Mouse (Mus musculus) lung, postnatal 0 days (tissue): ENCODE measurements at regions not wholly inside any gene's neighbourhood (a gene's known extent, or its start where the extent isn't known, plus 50 kb on each side); places are given as distances from the start of the nearest gene placed in this dataset.

Source experiments
- CTCF ChIP-seq: IDR thresholded peaks from 2 replicates; pipeline ENCODE4 v1.5.1; 2016; ENCODE audit warnings: antibody characterized with exemption, mild to moderate bottlenecking
- EP300 ChIP-seq: IDR thresholded peaks from 2 replicates; pipeline ENCODE4 v1.6.1; 2016; ENCODE audit warnings: antibody characterized with exemption, mild to moderate bottlenecking, control low read depth

- TF ChIP-seq CTCF (no peak), EP300 (no peak)
These were observed 175.0 kb downstream of the Mycn start for GRCm38 (mm10) chr12:12766510-12767304.
